Mouse (Mus musculus) brain, embryonic 14.5 days (tissue): ENCODE results near the gene Degs2.

Source experiments
- CTCF ChIP-seq: fragments of 200-500 bp; IDR thresholded peaks from 2 replicates; pipeline ENCODE4 v1.5.1; 2012; ENCODE audit warnings: inconsistent platforms, mild to moderate bottlenecking, moderate library complexity, borderline replicate concordance; ENCODE audit not compliant: insufficient read depth, insufficient read length; ENCODE audit errors: extremely low read depth
- POLR2A ChIP-seq: fragments of 200-500 bp; IDR thresholded peaks from 2 replicates; pipeline ENCODE4 v1.6.1; 2012; ENCODE audit warnings: mild to moderate bottlenecking, inconsistent platforms, borderline replicate concordance; ENCODE audit not compliant: poor library complexity, insufficient read depth, insufficient read length, severe bottlenecking; ENCODE audit errors: extremely low read depth

GRCm38 (mm10) chr12:108698697-108699471 lies 3.2 kb downstream of the Degs2 start:
- TF ChIP-seq POLR2A (no peak), CTCF (no peak)
